ENCODE assay signal across 15 mouse cellular contexts in the genomic region with DNA sequence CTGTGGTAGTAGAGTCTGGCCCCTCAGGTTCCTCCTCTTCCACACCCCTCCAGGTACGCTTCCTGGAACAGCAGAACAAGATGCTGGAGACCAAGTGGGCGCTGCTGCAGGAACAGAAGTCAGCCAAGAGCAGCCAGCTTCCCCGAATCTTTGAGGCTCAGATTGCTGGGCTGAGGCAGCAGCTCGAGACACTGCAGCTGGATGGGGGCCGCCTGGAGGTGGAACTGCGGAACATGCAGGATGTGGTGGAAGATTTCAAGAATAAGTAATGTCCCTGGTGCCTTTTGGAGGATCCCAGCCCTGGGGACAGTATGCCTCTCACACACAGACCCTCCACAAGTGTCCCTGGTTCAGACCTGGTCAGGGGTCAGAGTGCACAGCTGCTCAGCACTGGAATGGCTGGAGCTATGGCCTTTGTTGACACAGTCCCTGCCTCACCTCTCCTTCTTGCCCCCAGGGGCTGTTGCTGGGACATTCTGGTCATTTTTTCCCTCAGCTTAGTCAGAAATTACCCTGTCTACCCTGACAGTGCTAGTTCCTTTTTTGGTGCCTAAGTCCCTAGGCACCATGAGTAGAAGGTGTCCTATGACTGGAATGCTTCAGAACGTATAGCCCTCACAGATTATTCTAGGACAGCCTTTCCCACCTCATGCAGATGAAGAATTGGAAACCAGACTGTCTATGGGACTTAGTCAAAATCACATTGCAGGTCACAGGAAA. TPM values are rescaled to one million over a fixed set of nuclear protein-coding genes. Genes with fewer than 3 reads are reported as not detected.
DNase-seq lines count a peak whose midpoint lies in the region; ATAC-seq lines count a peak whose summit lies in the region.
"Had no signal": no experiment of that assay in that cellular context is flagged by ENCODE, and none has a peak within 500 bp of the region (broad histone marks: within the 10 kb centered on the region; RNA-seq: fewer than 3 reads in every experiment).

No protein-coding gene starts in this region.

- no peak overlapping the region for H3K4me2 ChIP-seq in kidney, embryonic 16.5 days (replicated peaks; ENCODE audit: low read depth, low read length)
- H3K4me2 ChIP-seq: embryonic facial prominence, embryonic 15.5 days; liver, embryonic 15.5 days had no signal

- H3K27me3 ChIP-seq in kidney, embryonic 16.5 days (ENCODE audit: insufficient read depth, low read length): peaks cover 20% of the 10 kb centered on the region

- no peaks in the 10 kb centered on the region for H3K36me3 ChIP-seq in kidney, embryonic 16.5 days (ENCODE audit: insufficient read depth, low read length)
- H3K36me3 ChIP-seq: embryonic facial prominence, embryonic 15.5 days; liver, embryonic 15.5 days had no signal

- no peaks in the 10 kb centered on the region for H3K9me3 ChIP-seq in kidney, embryonic 16.5 days (ENCODE audit: low read length)
- H3K9me3 ChIP-seq: embryonic facial prominence, embryonic 15.5 days; liver, embryonic 15.5 days had no signal

- no peak overlapping the region for H3K9ac ChIP-seq in kidney, embryonic 16.5 days (replicated peaks; ENCODE audit: low read length)
- H3K9ac ChIP-seq: embryonic facial prominence, embryonic 15.5 days; liver, embryonic 15.5 days had no signal

- peaks cover 19% of the 10 kb centered on the region for H3K4me1 ChIP-seq in kidney, embryonic 16.5 days (ENCODE audit: insufficient read depth, low read length)
- H3K4me1 ChIP-seq: liver, embryonic 15.5 days had no signal

- H3K4me3 ChIP-seq in kidney, embryonic 16.5 days (ENCODE audit: low read length): no peak overlapping the region
- H3K4me3 ChIP-seq: embryonic facial prominence, embryonic 15.5 days; liver, embryonic 15.5 days had no signal

- DNase-seq in kidney, adult 18-20 months: peak; percentile 27
- DNase-seq in thymus, postnatal 4 days: peak; percentile 25
- DNase-seq in thymus, postnatal 25 days: no peak
- DNase-seq in kidney, adult 9 months: peak; percentile 31
- peak; percentile 79 for DNase-seq in yolk sac, embryonic 10.5 days (ENCODE audit: low spot score)
- DNase-seq in spleen, postnatal 4 days (ENCODE audit: low spot score in 2 of 2): no peak
- DNase-seq in B cell, adult 2 months: no peak
- DNase-seq: cerebellum, adult 2 months; right cerebral cortex, postnatal 4 days; thymus, postnatal 14 days had no signal

- no peak overlapping the region for H3K27ac ChIP-seq in kidney, embryonic 16.5 days (ENCODE audit: low read length)
- H3K27ac ChIP-seq: embryonic facial prominence, embryonic 15.5 days; liver, embryonic 15.5 days had no signal

- WGBS in kidney, embryonic 16.5 days: 41% methylated on average over 7 of the region's 7 CpGs

- no peak for ATAC-seq in kidney, embryonic 16.5 days (ENCODE audit: low FRiP score, low TSS enrichment)
- ATAC-seq: midbrain, embryonic 16.5 days had no signal

RNA-seq across cellular contexts. Expression of gene Krt7, which starts 3.2 kb away (rescaled TPM):
- polyA plus RNA-seq in kidney, embryonic 16.5 days (2015; fragmentation: Nextera tagmentation; extraction: Ambion mirVana): 94.8 and 99.9 TPM in 2 replicates

RNA-seq across cellular contexts. Expression of gene Krt87, which starts 24.5 kb away (rescaled TPM):
- 0.06 TPM in 1 of 2 replicates, not detected in the other for polyA plus RNA-seq in kidney, embryonic 16.5 days (2015; fragmentation: Nextera tagmentation; extraction: Ambion mirVana)
- polyA plus RNA-seq: heart, embryonic 14.5 days; liver, embryonic 15.5 days had no signal

RNA-seq across cellular contexts. Expression of gene Krt88, which starts 33.5 kb away (rescaled TPM):
- polyA plus RNA-seq in kidney, embryonic 16.5 days (2015; fragmentation: Nextera tagmentation; extraction: Ambion mirVana): not detected in 2 replicates
- polyA plus RNA-seq: cerebellum, adult 2 months; embryonic facial prominence, embryonic 15.5 days; heart, embryonic 14.5 days; liver, embryonic 15.5 days; midbrain, embryonic 16.5 days had no signal

RNA-seq across cellular contexts. Expression of gene Krt80, which starts 44.1 kb away (rescaled TPM):
- polyA plus RNA-seq in kidney, embryonic 16.5 days (2015; fragmentation: Nextera tagmentation; extraction: Ambion mirVana): 1.7 and 2.3 TPM in 2 replicates

RNA-seq across cellular contexts. Expression of gene Krt81, which starts 49.5 kb away (rescaled TPM):
- polyA plus RNA-seq in kidney, embryonic 16.5 days (2015; fragmentation: Nextera tagmentation; extraction: Ambion mirVana): not detected in 2 replicates
- polyA plus RNA-seq: cerebellum, adult 2 months; heart, embryonic 14.5 days; liver, embryonic 15.5 days had no signal

Comparison
In these comparisons a context has a peak if more than half of its experiments do, and no peak if none do; other contexts are left out.
1. DNase-seq: peak in kidney, adult 18-20 months (single experiment), thymus, postnatal 4 days (single experiment), kidney, adult 9 months (single experiment) and yolk sac, embryonic 10.5 days (single experiment); none in thymus, postnatal 25 days (single experiment), spleen, postnatal 4 days (0 of 2) and B cell, adult 2 months (0 of 2).